Mouse (Mus musculus) forebrain, embryonic 11.5 days (tissue): ENCODE data around the gene Iah1. TPM values are rescaled to one million over a fixed set of nuclear protein-coding genes. Genes with fewer than 3 reads are reported as not detected.

Source experiments
- ATAC-seq: fragments of 200-750 bp; cut with Nextera tagmentation; replicated peaks from 2 replicates; pipeline ENCODE4 v1.8.0; 2017; ENCODE audit warnings: moderate TSS enrichment; ENCODE audit not compliant: low FRiP score
- DNase-seq: peaks from one replicate; pipeline ENCODE4 v3.0.0-alpha.2; 2017; ENCODE audit warnings: low spot score
- H3K27ac ChIP-seq: fragments of 300-500 bp; sonication (generic); 2 replicates; pipeline ENCODE4 v1.5.1; 2014; ENCODE audit warnings: low read depth, low read length
- H3K27me3 ChIP-seq: fragments of 300-500 bp; sonication (generic); 2 replicates; pipeline ENCODE4 v1.6.1; 2014; ENCODE audit warnings: mild to moderate bottlenecking, low read length, mixed read lengths; ENCODE audit not compliant: control insufficient read depth, insufficient read depth
- H3K36me3 ChIP-seq: fragments of 300-500 bp; sonication (generic); 2 replicates; pipeline ENCODE4 v1.6.1; 2014; ENCODE audit warnings: mild to moderate bottlenecking, low read length, moderate library complexity, mixed read lengths; ENCODE audit not compliant: control insufficient read depth, insufficient read depth
- H3K4me1 ChIP-seq: fragments of 300-500 bp; sonication (generic); replicated peaks from 2 replicates; pipeline ENCODE4 v1.6.1; 2014; ENCODE audit warnings: low read length, mixed read lengths; ENCODE audit not compliant: control insufficient read depth, insufficient read depth
- H3K4me2 ChIP-seq: fragments of 300-500 bp; sonication (generic); 2 replicates; pipeline ENCODE4 v1.6.1; 2014; ENCODE audit warnings: low read depth, mild to moderate bottlenecking, low read length, moderate library complexity, mixed read lengths; ENCODE audit not compliant: severe bottlenecking
- H3K4me3 ChIP-seq: fragments of 300-500 bp; sonication (generic); 2 replicates; pipeline ENCODE4 v1.5.1; 2014; ENCODE audit warnings: low read depth, low read length
- H3K9ac ChIP-seq: fragments of 300-500 bp; sonication (generic); 2 replicates; pipeline ENCODE4 v1.6.1; 2014; ENCODE audit warnings: low read length
- H3K9me3 ChIP-seq: fragments of 300-500 bp; sonication (generic); 2 replicates; pipeline ENCODE4 v1.6.1; 2016; ENCODE audit warnings: low read length, mixed read lengths; ENCODE audit not compliant: control insufficient read depth
- WGBS: fragments of 180-500 bp; shearing (Covaris S2); extraction: QIAGEN DNeasy Blood & Tissue Kit; methylation state at CpG from one replicate; pipeline ENCODE4 v1.1.7; 2014; 5-methylcytosine and 5-hydroxymethylcytosine counted together
- polyA plus RNA-seq: library from polyadenylated mRNA; unstranded; fragments of >200 nt; fragmentation: Nextera tagmentation; extraction: Ambion mirVana; gene quantifications from 2 replicates; pipeline ENCODE4 v1.2.1, GENCODE M21; 2014

The Iah1 gene
- polyA plus RNA-seq, 1 experiment from 2014 or later: 48.4 TPM

DNA sequence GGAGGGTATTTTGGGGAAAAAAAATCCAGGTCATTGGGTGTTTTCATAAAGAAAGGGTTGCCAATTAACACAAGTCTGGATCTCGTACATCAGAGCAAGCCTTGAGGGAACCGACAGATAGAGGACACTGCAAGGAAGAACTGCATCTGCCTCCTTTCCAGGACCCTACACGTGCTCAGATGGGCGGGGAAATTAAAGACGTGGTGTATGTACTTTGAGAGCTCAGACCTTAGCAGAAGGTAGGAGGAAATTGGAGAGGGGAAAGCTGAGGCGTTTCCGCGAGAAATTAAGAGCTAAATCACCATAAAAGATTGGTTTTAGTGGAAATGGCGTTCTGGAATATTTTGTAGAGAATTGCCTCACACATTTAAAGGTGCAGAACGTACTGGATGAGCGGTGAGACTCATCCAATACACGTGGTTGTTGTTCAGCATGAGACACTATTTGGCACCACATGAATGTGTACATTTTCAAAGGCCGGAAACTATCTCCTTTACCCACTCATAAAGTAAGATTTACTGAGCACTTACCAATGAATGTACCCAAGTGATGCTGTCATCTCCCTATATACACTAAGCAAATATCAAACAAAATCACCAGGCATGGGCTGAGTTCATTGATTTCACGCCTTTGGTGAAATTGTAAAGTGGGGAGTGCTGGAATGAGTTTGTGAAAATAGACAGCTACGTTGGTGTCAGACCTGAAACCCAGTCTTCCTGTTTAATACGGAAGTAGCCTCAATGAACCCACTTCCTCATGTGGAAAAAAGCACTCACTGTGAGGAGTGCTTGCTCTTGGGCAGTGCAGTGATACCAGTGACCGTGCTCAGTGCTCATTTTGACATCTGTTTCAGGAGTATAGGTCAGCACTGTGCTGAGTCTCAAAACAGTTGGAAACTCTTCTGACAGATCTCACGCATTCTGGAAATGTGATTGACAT lies 29.2 kb upstream of the Iah1 start:
- H3K36me3 ChIP-seq: no peaks in the 10 kb centered on the region; the same call in 1 of the 2 replicates
- 38% methylated on average over 18 of the region's 18 CpGs for WGBS
- DNase-seq (no peak), ATAC-seq (peak; percentile 8; the same call in 1 of the 2 replicates)
- peak overlapping the region; percentile 85 for H3K9ac ChIP-seq
- H3K4me2 ChIP-seq: peak overlapping the region; percentile 67
- no peaks in the 10 kb centered on the region for H3K27me3 ChIP-seq
- no peak overlapping the region for H3K27ac ChIP-seq
- no peaks in the 10 kb centered on the region for H3K9me3 ChIP-seq
- H3K4me3 ChIP-seq: peak overlapping the region; percentile 56
- peaks cover 6% of the 10 kb centered on the region for H3K4me1 ChIP-seq

DNA sequence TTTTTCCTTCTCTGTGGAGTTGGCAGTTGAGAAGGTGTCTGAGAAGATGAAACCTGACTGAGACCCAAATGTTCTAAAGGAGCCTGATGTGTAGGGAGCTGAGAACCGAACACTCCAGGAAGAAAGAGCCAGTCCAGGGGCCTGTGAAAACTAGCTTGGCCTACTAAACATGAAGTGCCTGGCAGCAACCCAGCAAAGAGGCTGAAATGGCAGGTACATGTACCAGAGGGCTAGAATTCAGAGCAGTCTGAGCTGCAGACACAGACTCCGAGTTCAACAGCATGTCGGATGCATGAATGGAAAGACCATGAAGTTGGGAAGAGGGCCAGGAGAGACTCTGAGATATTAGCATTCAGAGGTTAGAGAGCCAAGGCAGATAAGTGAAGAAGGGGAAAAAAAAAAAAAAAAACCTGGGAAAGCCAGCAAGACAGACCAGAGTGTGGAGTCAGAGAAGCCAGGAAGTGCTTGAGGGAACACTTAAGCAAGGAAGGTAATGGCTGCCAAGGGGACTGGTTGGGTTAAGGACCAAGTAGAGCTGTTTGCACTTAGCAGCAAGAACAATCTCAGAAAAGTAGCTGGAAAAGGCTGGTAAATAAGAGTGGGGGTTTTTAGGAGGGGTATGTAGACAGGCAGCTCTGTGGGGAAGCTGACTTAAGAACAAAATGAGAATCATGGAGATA lies 27.3 kb upstream of the Iah1 start:
- no peak for ATAC-seq
- DNase-seq: no peak
- no peaks in the 10 kb centered on the region; the same call in 1 of the 2 replicates for H3K36me3 ChIP-seq

DNA sequence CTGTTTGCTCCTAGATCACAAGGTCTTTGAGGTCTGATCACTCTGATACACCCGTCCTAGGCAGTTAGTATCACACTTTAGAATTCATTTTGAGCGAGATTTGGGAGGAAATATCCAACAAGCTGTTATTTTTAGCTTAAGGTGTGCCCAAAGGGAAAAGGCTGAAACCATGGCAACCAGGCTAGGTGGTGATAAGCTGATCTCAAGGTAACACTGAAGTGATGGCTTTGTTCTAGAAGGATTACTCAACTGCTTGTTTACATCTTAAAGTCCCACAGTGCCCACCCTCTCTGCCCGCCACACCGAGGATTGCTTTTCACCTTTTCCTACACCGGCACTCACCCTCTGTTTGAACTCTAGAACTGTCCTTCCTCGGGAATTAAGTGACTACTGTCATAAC lies 26.5 kb upstream of the Iah1 start:
- Histone ChIP-seq H3K36me3 (no peaks in the 10 kb centered on the region; the same call in 1 of the 2 replicates), H3K27me3 (no peaks in the 10 kb centered on the region), H3K4me1 (peaks cover 6% of the 10 kb centered on the region), H3K9me3 (no peaks in the 10 kb centered on the region), H3K4me3 (no peak overlapping the region), H3K4me2 (no peak overlapping the region), H3K9ac (no peak overlapping the region), H3K27ac (no peak overlapping the region)
- DNase-seq (no peak), ATAC-seq (no peak)
- 87% methylated on average over 6 of the region's 6 CpGs for WGBS

More for the DNA sequence above, 27.3 kb upstream of the Iah1 start:
- Histone ChIP-seq H3K9me3 (no peaks in the 10 kb centered on the region), H3K4me1 (peaks cover 6% of the 10 kb centered on the region), H3K4me3 (no peak overlapping the region), H3K9ac (no peak overlapping the region), H3K27ac (no peak overlapping the region), H3K4me2 (no peak overlapping the region), H3K27me3 (no peaks in the 10 kb centered on the region)
- 94% methylated on average over 3 of the region's 3 CpGs for WGBS

DNA sequence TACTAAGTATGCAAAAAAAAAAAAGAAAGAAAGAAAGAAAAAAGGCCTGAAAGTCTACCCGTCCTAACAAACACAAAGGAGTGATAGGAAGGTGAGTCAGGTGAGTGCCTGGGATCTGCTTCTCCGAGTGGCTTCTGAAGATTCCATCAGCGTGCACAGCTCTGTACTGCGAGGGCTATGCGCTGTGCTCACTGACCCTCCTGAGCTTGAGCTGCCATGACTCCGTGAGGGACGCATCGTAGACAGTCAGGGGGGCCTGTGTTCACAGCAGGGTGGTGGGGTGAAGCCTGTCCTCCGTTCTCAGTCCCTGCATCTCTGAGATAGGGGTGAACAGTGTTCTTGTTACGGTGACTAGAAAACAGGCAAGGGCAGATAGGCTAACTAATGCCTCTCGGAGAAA lies 17.3 kb upstream of the Iah1 start:
- Histone ChIP-seq H3K9me3 (no peaks in the 10 kb centered on the region), H3K4me2 (no peak overlapping the region), H3K27ac (no peak overlapping the region), H3K4me3 (no peak overlapping the region), H3K4me1 (no peaks in the 10 kb centered on the region), H3K9ac (no peak overlapping the region), H3K36me3 (peaks cover 18% of the 10 kb centered on the region), H3K27me3 (no peaks in the 10 kb centered on the region)
- ATAC-seq (no peak), DNase-seq (no peak)
- WGBS: 97% methylated on average over 11 of the region's 11 CpGs

DNA sequence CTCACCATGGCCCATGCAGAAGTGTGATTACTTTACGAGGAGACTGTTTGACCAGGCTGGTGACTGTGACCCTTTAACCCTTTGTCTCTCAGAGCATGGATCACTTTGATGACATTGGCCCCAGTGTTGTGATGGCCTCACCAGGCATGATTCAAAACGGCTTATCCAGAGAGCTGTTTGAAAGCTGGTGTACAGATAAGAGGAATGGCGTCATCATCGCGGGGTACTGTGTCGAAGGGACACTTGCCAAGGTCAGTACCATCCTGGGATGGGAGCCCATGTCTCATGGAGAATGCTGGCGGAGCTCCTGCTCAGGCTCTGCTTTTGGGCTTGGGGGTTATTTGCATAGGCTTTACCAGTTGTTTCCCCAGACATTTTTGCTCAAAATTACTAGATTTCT lies 14.9 kb upstream of the Iah1 start:
- Histone ChIP-seq H3K36me3 (peaks cover 18% of the 10 kb centered on the region), H3K27ac (no peak overlapping the region), H3K4me2 (no peak overlapping the region), H3K4me1 (no peaks in the 10 kb centered on the region), H3K4me3 (no peak overlapping the region), H3K9ac (no peak overlapping the region), H3K27me3 (no peaks in the 10 kb centered on the region), H3K9me3 (no peaks in the 10 kb centered on the region)
- ATAC-seq: no peak
- 93% methylated on average over 7 of the region's 7 CpGs for WGBS
- DNase-seq: no peak

DNA sequence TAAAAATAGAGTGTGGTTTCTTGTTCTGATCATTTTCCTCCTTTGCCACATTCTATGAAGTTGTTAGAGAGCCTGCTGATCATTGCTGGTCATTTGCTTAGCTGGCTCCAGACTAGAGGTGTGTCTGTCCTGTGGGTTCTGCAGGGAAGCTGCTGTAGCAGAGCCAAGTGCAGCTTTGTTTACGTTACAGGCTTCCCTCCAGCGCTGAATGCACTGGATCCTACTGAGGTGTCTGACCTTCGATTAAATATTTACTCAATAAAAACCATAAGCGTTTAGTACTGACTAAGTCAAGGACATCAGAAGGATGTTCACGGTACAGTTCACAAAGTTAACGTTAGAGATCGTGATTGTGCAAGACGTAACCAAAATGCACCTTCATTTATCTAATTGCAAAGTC lies 14.3 kb upstream of the Iah1 start:
- Histone ChIP-seq H3K9me3 (no peaks in the 10 kb centered on the region), H3K4me2 (no peak overlapping the region), H3K27ac (no peak overlapping the region), H3K4me1 (no peaks in the 10 kb centered on the region), H3K27me3 (no peaks in the 10 kb centered on the region), H3K36me3 (peaks cover 16% of the 10 kb centered on the region), H3K9ac (no peak overlapping the region), H3K4me3 (no peak overlapping the region)
- no peak for DNase-seq
- ATAC-seq: no peak
- WGBS: 96% methylated on average over 8 of the region's 8 CpGs

GRCm38 (mm10) chr12:21302361-21302783 lies 13.8 kb upstream of the Iah1 start:
- H3K9me3 ChIP-seq: no peaks in the 10 kb centered on the region
- no peak overlapping the region for H3K9ac ChIP-seq
- 88% methylated on average over 5 of the region's 5 CpGs for WGBS
- no peak for DNase-seq
- no peak for ATAC-seq
- H3K36me3 ChIP-seq: peaks cover 12% of the 10 kb centered on the region; the same call in 1 of the 2 replicates
- H3K4me3 ChIP-seq: no peak overlapping the region
- H3K4me2 ChIP-seq: no peak overlapping the region
- no peaks in the 10 kb centered on the region for H3K4me1 ChIP-seq
- no peaks in the 10 kb centered on the region for H3K27me3 ChIP-seq
- H3K27ac ChIP-seq: no peak overlapping the region

DNA sequence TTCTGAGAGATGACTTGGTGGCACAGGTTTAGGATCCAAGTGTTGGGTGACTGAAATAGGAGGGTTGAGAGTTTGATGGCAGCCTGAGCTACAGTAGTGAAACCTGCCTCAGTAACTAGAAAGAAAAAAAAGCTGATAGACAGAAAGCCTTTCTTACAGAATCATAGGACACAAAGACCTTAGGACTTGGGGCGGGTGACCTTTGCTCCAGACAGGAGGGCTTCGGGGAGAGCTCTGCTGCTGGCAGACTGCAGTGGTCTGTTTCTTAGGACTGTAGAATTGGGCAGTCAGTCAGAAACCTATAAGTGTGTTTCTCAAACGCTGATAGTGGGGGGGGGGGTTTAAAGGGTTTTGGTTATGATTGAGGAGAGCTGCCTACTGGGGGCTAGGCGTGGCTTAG lies 10.4 kb upstream of the Iah1 start:
- Histone ChIP-seq H3K9ac (no peak overlapping the region), H3K9me3 (no peaks in the 10 kb centered on the region), H3K4me1 (no peaks in the 10 kb centered on the region), H3K36me3 (peaks cover 14% of the 10 kb centered on the region; the same call in 1 of the 2 replicates), H3K27me3 (no peaks in the 10 kb centered on the region), H3K4me2 (no peak overlapping the region), H3K4me3 (no peak overlapping the region), H3K27ac (no peak overlapping the region)
- DNase-seq: no peak
- 93% methylated on average over 4 of the region's 4 CpGs for WGBS
- no peak for ATAC-seq
